Comparison of ENCODE assay signal across 25 mouse cellular contexts in the genomic region with DNA sequence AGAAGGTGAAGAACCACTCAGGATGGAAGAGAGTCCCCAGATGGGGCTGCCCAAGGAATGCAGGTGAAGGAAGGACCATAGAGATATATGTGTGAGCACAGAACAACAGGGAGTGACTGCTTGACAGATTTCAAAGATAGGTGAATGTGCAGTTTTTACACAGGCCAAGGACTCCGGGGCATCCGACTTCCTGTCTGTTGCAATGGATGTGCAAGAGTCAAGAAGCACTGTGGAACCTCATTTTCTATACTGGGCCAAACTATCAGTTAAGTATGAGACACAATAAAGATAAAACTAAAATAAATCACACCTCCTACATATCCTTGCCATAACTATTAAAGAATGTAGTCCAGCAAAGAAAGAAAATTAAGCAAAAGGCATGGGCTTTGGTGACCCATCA. TPM values are rescaled to one million over a fixed set of nuclear protein-coding genes. Genes with fewer than 3 reads are reported as not detected.
DNase-seq lines count a peak whose midpoint lies in the region; ATAC-seq and TF ChIP-seq lines count a peak whose summit lies in the region.
"Had no signal": no experiment of that assay in that cellular context is flagged by ENCODE, and none has a peak within 500 bp of the region (broad histone marks: within the 10 kb centered on the region; RNA-seq: fewer than 3 reads in every experiment).

No protein-coding gene starts in this region.

- no peaks in the 10 kb centered on the region for H3K27me3 ChIP-seq in liver, postnatal 0 days (ENCODE audit: insufficient read depth, low read length)
- peaks cover 20% of the 10 kb centered on the region for H3K27me3 ChIP-seq in liver, embryonic 12.5 days (replicated peaks)
- H3K27me3 ChIP-seq in MEL (ENCODE audit: control insufficient read depth in 1 of 2, insufficient read depth in 2 of 2, low read length in 2 of 2): no peaks in the 10 kb centered on the region
- H3K27me3 ChIP-seq: embryonic facial prominence, embryonic 13.5 days; forebrain, embryonic 12.5 days; heart, embryonic 13.5 days; hindbrain, embryonic 12.5 days had no signal

- TF ChIP-seq RAD21 in MEL (IDR thresholded peaks at IDR 0.05; ENCODE audit: low read depth, low read length): no peak

- no peak overlapping the region for H3K4me3 ChIP-seq in liver, postnatal 0 days (ENCODE audit: low read depth, low read length)
- H3K4me3 ChIP-seq in liver, embryonic 12.5 days: no peak overlapping the region
- no peak overlapping the region for H3K4me3 ChIP-seq in MEL (ENCODE audit: control insufficient read depth in 1 of 2, insufficient read depth in 1 of 2, low read depth in 2 of 2, low read length in 2 of 2)
- H3K4me3 ChIP-seq: embryonic facial prominence, embryonic 13.5 days; forebrain, embryonic 12.5 days; heart, embryonic 13.5 days; hindbrain, embryonic 12.5 days had no signal

- no peak for TF ChIP-seq CTCF in liver, postnatal 0 days (IDR thresholded peaks at IDR 0.05; ENCODE audit: low read depth)
- TF ChIP-seq CTCF in MEL (IDR thresholded peaks at IDR 0.05 in 2 of 3, conservative IDR thresholded peaks at IDR 0.05 in 1 of 3; ENCODE audit: control insufficient read depth in 1 of 3, insufficient read depth in 1 of 3, low read depth in 2 of 3, low read length in 3 of 3, poor library complexity in 1 of 3, severe bottlenecking in 1 of 3): no peak

- TF ChIP-seq EP300 in liver, postnatal 0 days (IDR thresholded peaks at IDR 0.05; ENCODE audit: low read depth): no peak
- peak; percentile 18 to 80; a peak in 2 of 4 replicates for TF ChIP-seq EP300 in MEL (IDR thresholded peaks at IDR 0.05; ENCODE audit: low read depth in 1 of 2, low read length in 2 of 2)

- 46% methylated on average over 2 of the region's 2 CpGs for WGBS in liver, postnatal 0 days (ENCODE audit: insufficient replicate concordance)
- WGBS in liver, embryonic 12.5 days (ENCODE audit: insufficient replicate concordance): 30% methylated on average over 2 of the region's 2 CpGs

- 0 out of 2 replicates have a peak, but pooled peaks have one; percentile 29 for ATAC-seq in liver, postnatal 0 days
- no peak for ATAC-seq in liver, embryonic 12.5 days
- ATAC-seq in megakaryocyte, adult 5-6 weeks (ENCODE audit: poor library complexity, severe bottlenecking): peak; percentile 93
- peak; percentile 49 for ATAC-seq in neutrophil, adult 5-6 weeks (ENCODE audit: extremely low read depth, insufficient number of reproducible peaks, low FRiP score, poor library complexity, severe bottlenecking)
- ATAC-seq: forebrain, embryonic 16.5 days; hindbrain, embryonic 16.5 days had no signal

- no peak overlapping the region for H3K4me2 ChIP-seq in liver, postnatal 0 days (ENCODE audit: low read depth, low read length)
- H3K4me2 ChIP-seq in liver, embryonic 12.5 days: no peak overlapping the region
- H3K4me2 ChIP-seq: embryonic facial prominence, embryonic 13.5 days; forebrain, embryonic 12.5 days; heart, embryonic 13.5 days; hindbrain, embryonic 12.5 days had no signal

- H3K27ac ChIP-seq in liver, postnatal 0 days (ENCODE audit: low read depth): no peak overlapping the region
- H3K27ac ChIP-seq in liver, embryonic 12.5 days: no peak overlapping the region
- H3K27ac ChIP-seq in MEL (ENCODE audit: control insufficient read depth, low read depth, low read length): peak overlapping the region; percentile 90
- H3K27ac ChIP-seq: embryonic facial prominence, embryonic 13.5 days; forebrain, embryonic 12.5 days; heart, embryonic 13.5 days; hindbrain, embryonic 12.5 days had no signal

- no peaks in the 10 kb centered on the region for H3K79me2 ChIP-seq in MEL (ENCODE audit: control insufficient read depth, insufficient read depth, low read length, poor library complexity)

- DNase-seq in liver, postnatal 0 days: no peak
- peak; percentile 78 for DNase-seq in MEL (ENCODE audit: low read depth, low spot score)
- no peak for DNase-seq in spleen, postnatal 14 days (ENCODE audit: low spot score in 2 of 2)
- DNase-seq in layer of hippocampus, postnatal 36 days: no peak
- DNase-seq in kidney, adult 9 months: no peak
- DNase-seq: adrenal gland, adult 8-10 months; adrenal gland, postnatal 36 days; cerebellum, adult 11 months; cerebellum, adult 8-10 months; cerebellum, postnatal 14 days; gastrocnemius, postnatal 14 days; heart, adult 11 months; heart, postnatal 36 days had no signal

- no peak overlapping the region for H3K9ac ChIP-seq in liver, postnatal 0 days (replicated peaks)
- H3K9ac ChIP-seq in liver, embryonic 12.5 days: no peak overlapping the region
- H3K9ac ChIP-seq in MEL (ENCODE audit: control insufficient read depth, low read depth, low read length, poor library complexity, severe bottlenecking): no peak overlapping the region
- H3K9ac ChIP-seq: embryonic facial prominence, embryonic 13.5 days; forebrain, embryonic 12.5 days; heart, embryonic 13.5 days; hindbrain, embryonic 12.5 days had no signal

- no peaks in the 10 kb centered on the region for H3K36me3 ChIP-seq in liver, postnatal 0 days (replicated peaks; ENCODE audit: insufficient read depth, low read length)
- no peaks in the 10 kb centered on the region for H3K36me3 ChIP-seq in liver, embryonic 12.5 days
- peaks cover 0 to 17% of the 10 kb centered on the region in 2 experiments; a peak in 2 of 4 replicates for H3K36me3 ChIP-seq in MEL (ENCODE audit: control insufficient read depth in 1 of 2, insufficient read depth in 2 of 2, low read length in 2 of 2)
- H3K36me3 ChIP-seq: embryonic facial prominence, embryonic 13.5 days; forebrain, embryonic 12.5 days; heart, embryonic 13.5 days; hindbrain, embryonic 12.5 days had no signal

- peaks cover 3% of the 10 kb centered on the region for H3K4me1 ChIP-seq in liver, postnatal 0 days (ENCODE audit: insufficient read depth)
- peaks cover 17% of the 10 kb centered on the region; the same call in 1 of the 2 replicates for H3K4me1 ChIP-seq in liver, embryonic 12.5 days
- peaks cover 16 to 25% of the 10 kb centered on the region in 2 experiments; a peak in 3 of 4 replicates for H3K4me1 ChIP-seq in MEL (ENCODE audit: control insufficient read depth in 1 of 2, insufficient read depth in 2 of 2, low read length in 2 of 2)
- H3K4me1 ChIP-seq: embryonic facial prominence, embryonic 13.5 days; hindbrain, embryonic 12.5 days had no signal

- no peaks in the 10 kb centered on the region for H3K9me3 ChIP-seq in liver, postnatal 0 days (ENCODE audit: low read length)
- H3K9me3 ChIP-seq in liver, embryonic 12.5 days (replicated peaks): no peaks in the 10 kb centered on the region
- no peaks in the 10 kb centered on the region for H3K9me3 ChIP-seq in MEL (replicated peaks; ENCODE audit: insufficient read depth, low read length)
- H3K9me3 ChIP-seq: embryonic facial prominence, embryonic 13.5 days; forebrain, embryonic 12.5 days; heart, embryonic 13.5 days; hindbrain, embryonic 12.5 days had no signal

- TF ChIP-seq POLR2A in MEL (IDR thresholded peaks at IDR 0.05; ENCODE audit: control insufficient read depth in 1 of 2, insufficient read depth in 1 of 2, low read depth in 1 of 2, low read length in 2 of 2, poor library complexity in 1 of 2): no peak

TF ChIP-seq in MEL, 35 proteins besides CTCF, POLR2A, EP300 and RAD21:
- TF ChIP-seq E2F4 (IDR thresholded peaks at IDR 0.05; ENCODE audit: borderline replicate concordance, low read depth, low read length): no peak
- peak; percentile 63; the same call in 1 of the 2 replicates for TF ChIP-seq TCF12 (IDR thresholded peaks at IDR 0.05; ENCODE audit: low read depth, low read length)
- peak; percentile 37; the same call in 1 of the 2 replicates for TF ChIP-seq MXI1 (IDR thresholded peaks at IDR 0.05; ENCODE audit: low read depth, low read length)
- peak; percentile 34; the same call in 1 of the 2 replicates for TF ChIP-seq SIN3A (IDR thresholded peaks at IDR 0.05; ENCODE audit: low read length)
- TF ChIP-seq POLR2AphosphoS5 (IDR thresholded peaks at IDR 0.05; ENCODE audit: borderline replicate concordance, low read depth, low read length): no peak
- peak; percentile 81 for TF ChIP-seq ETS1 (IDR thresholded peaks at IDR 0.05; ENCODE audit: low read depth, low read length)
- TF ChIP-seq MEF2A (IDR thresholded peaks at IDR 0.05; ENCODE audit: extremely low read depth, insufficient replicate concordance, low read depth, low read length, poor library complexity, severe bottlenecking): peak; percentile 65; the same call in 1 of the 2 replicates
- TF ChIP-seq UBTF (IDR thresholded peaks at IDR 0.05; ENCODE audit: borderline replicate concordance, insufficient read depth, low read depth, low read length): no peak
- peak; percentile 43; the same call in 1 of the 2 replicates for TF ChIP-seq KAT2A (conservative IDR thresholded peaks at IDR 0.05; ENCODE audit: low read depth, low read length)
- no peak for TF ChIP-seq BHLHE40 (IDR thresholded peaks at IDR 0.05; ENCODE audit: borderline replicate concordance, low read depth, low read length)
- no peak for TF ChIP-seq MAX (IDR thresholded peaks at IDR 0.05; ENCODE audit: low read length)
- TF ChIP-seq ELF1 (IDR thresholded peaks at IDR 0.05; ENCODE audit: low read depth, low read length): peak; percentile 66; the same call in 1 of the 2 replicates
- peak; percentile 57; the same call in 1 of the 2 replicates for TF ChIP-seq RCOR1 (IDR thresholded peaks at IDR 0.05; ENCODE audit: low read depth, low read length)
- peak; percentile 41; the same call in 1 of the 2 replicates for TF ChIP-seq GATA1 (IDR thresholded peaks at IDR 0.05; ENCODE audit: low read depth, low read length)
- TF ChIP-seq TBP (IDR thresholded peaks at IDR 0.05; ENCODE audit: low read depth, low read length): no peak
- no peak for TF ChIP-seq HCFC1 (IDR thresholded peaks at IDR 0.05; ENCODE audit: low read depth, low read length)
- TF ChIP-seq USF1 (IDR thresholded peaks at IDR 0.05; ENCODE audit: low read depth, low read length): no peak
- no peak for TF ChIP-seq CHD2 (IDR thresholded peaks at IDR 0.05; ENCODE audit: low read length)
TF ChIP-seq in MEL: peak in this region for 9.

RNA-seq across cellular contexts. Expression of gene E030018B13Rik, which starts 40.0 kb away (rescaled TPM):
- 0.14 TPM in 1 of 2 replicates, not detected in the other for polyA plus RNA-seq in liver, postnatal 0 days (2015; fragmentation: Nextera tagmentation; extraction: Ambion mirVana)
- not detected in 2 replicates for polyA plus RNA-seq in liver, embryonic 12.5 days (2016; fragmentation: Nextera tagmentation; extraction: Ambion mirVana)
- total RNA-seq in MEL (2012; rRNA removed): not detected in 2 replicates
- polyA plus RNA-seq in MEL (2012; ENCODE audit: insufficient read depth in 1 of 2, insufficient read length in 2 of 2, low read depth in 1 of 2, low replicate concordance in 2 of 2, missing spikeins in 1 of 2): under 1 TPM in 1 of 2 experiments, not detected in 1; 0.07 TPM
- not detected in 2 replicates for total RNA-seq in megakaryocyte, adult 5-6 weeks (2015)
- total RNA-seq in megakaryocyte, adult 5-6 weeks (2017): not detected in 2 replicates
- not detected in 2 replicates for total RNA-seq in neutrophil, adult 5-6 weeks (2017)
- not detected for total RNA-seq in layer of hippocampus, postnatal 36 days (2021)
- total RNA-seq: adrenal gland, postnatal 36 days; CH12.LX; gastrocnemius, postnatal 14 days; heart, postnatal 36 days had no signal
- polyA plus RNA-seq: brain, embryonic 14.5 days; embryonic facial prominence, embryonic 13.5 days; forebrain, embryonic 12.5 days; frontal cortex, adult 2 months; heart, embryonic 13.5 days; hindbrain, embryonic 16.5 days had no signal
